Mouse (Mus musculus): Measurements from ENCODE around the gene Lrrc73. TPM values are rescaled to one million over a fixed set of nuclear protein-coding genes. Genes with fewer than 3 reads are reported as not detected.

The Lrrc73 gene
- total RNA-seq, 2 experiments from 2014 or later, result 0.54 to 0.79 TPM

GRCm38 (mm10) chr17:46297028-46297363 is 43.7 kb downstream of the Lrrc73 start:
- DNase-seq, result no peak

- DNase-seq, result no peak
Measured at GRCm38 (mm10) chr17:46297364-46298219, 44.3 kb downstream of the Lrrc73 start, which contains the start of gene Dlk2. Dlk2 (plus strand) TSS chr17:46297421.

GRCm38 (mm10) chr17:46298220-46298913 is 45.0 kb downstream of the Lrrc73 start:
- DNase-seq, result peak; percentile 81

GRCm38 (mm10) chr17:46301892-46302291 is 48.6 kb downstream of the Lrrc73 start:
- no peak for DNase-seq

- DNase-seq, result no peak
Measured at GRCm38 (mm10) chr17:46304184-46304583, 50.9 kb downstream of the Lrrc73 start.

Small RNA genes within 50 kb of the gene (microRNA-seq; reads per million reads assigned to microRNA genes)
- 0 reads per million in 2 experiments for gene Mir693

Other genes starting within 250 kb of the Lrrc73 start
- 100 to 1,000 TPM in 1 of 2 experiments, 10 to 100 TPM in 1; 73.8 to 125 TPM for gene Vegfa, start 221.2 kb upstream of the Lrrc73 start, total RNA-seq (2021)
- gene Mrps18a, start 142.5 kb upstream of the Lrrc73 start, total RNA-seq (2021), result 10 to 100 TPM; 62.6 to 63.8 TPM
- gene Rsph9, start 109.3 kb upstream of the Lrrc73 start, total RNA-seq (2021), result under 1 TPM; 0.49 to 0.84 TPM
- 10 to 100 TPM; 14.0 to 14.7 TPM for gene Mad2l1bp, start 100.0 kb upstream of the Lrrc73 start, total RNA-seq (2021)
- gene Gtpbp2, start 92.5 kb upstream of the Lrrc73 start, total RNA-seq (2021), result 10 to 100 TPM; 44.9 to 59.2 TPM
- 10 to 100 TPM; 13.7 to 14.9 TPM for gene Polh, start 50.9 kb upstream of the Lrrc73 start, total RNA-seq (2021)
- gene Xpo5, start 50.7 kb upstream of the Lrrc73 start, total RNA-seq (2021), result 10 to 100 TPM; 15.8 to 18.8 TPM
- gene Polr1c, start 5.5 kb upstream of the Lrrc73 start, total RNA-seq (2021), result 10 to 100 TPM; 18.5 to 21.8 TPM
- 10 to 100 TPM; 53.6 to 66.6 TPM for gene Yipf3, start 5.5 kb upstream of the Lrrc73 start, total RNA-seq (2021)
- gene Tjap1, start 29.5 kb downstream of the Lrrc73 start, total RNA-seq (2021), result 10 to 100 TPM; 42.3 to 64.0 TPM
- under 1 TPM; 0.35 to 0.79 TPM for gene Dlk2, start 43.9 kb downstream of the Lrrc73 start, total RNA-seq (2021)
- gene Abcc10, start 74.8 kb downstream of the Lrrc73 start, total RNA-seq (2021), result 1 to 10 TPM; 3.5 to 4.2 TPM
- gene Zfp318, start 130.2 kb downstream of the Lrrc73 start, total RNA-seq (2021), result 10 to 100 TPM; 17.5 to 24.1 TPM
- gene Crip3, start 175.4 kb downstream of the Lrrc73 start, total RNA-seq (2021), result 1 to 10 TPM; 1.9 to 2.0 TPM
- gene Slc22a7, start 184.9 kb downstream of the Lrrc73 start, total RNA-seq (2021), result under 1 TPM in 1 of 2 experiments, not detected in 1; 0.36 TPM
- gene Ttbk1, start 234.1 kb downstream of the Lrrc73 start, total RNA-seq (2021), result 1 to 10 TPM; 3.9 to 4.5 TPM
- 1 to 10 TPM; 4.9 to 5.2 TPM for gene Dnph1, start 243.2 kb downstream of the Lrrc73 start, total RNA-seq (2021)

Measured in gastrocnemius, postnatal 10 days (tissue).